Mouse (Mus musculus): ENCODE measurements around the gene Plxdc1. TPM values are rescaled to one million over a fixed set of nuclear protein-coding genes. Genes with fewer than 3 reads are reported as not detected.

The Plxdc1 gene
- total RNA-seq (2022), result 10 to 100 TPM; 18.0 to 21.1 (median 19.8) TPM

DNA sequence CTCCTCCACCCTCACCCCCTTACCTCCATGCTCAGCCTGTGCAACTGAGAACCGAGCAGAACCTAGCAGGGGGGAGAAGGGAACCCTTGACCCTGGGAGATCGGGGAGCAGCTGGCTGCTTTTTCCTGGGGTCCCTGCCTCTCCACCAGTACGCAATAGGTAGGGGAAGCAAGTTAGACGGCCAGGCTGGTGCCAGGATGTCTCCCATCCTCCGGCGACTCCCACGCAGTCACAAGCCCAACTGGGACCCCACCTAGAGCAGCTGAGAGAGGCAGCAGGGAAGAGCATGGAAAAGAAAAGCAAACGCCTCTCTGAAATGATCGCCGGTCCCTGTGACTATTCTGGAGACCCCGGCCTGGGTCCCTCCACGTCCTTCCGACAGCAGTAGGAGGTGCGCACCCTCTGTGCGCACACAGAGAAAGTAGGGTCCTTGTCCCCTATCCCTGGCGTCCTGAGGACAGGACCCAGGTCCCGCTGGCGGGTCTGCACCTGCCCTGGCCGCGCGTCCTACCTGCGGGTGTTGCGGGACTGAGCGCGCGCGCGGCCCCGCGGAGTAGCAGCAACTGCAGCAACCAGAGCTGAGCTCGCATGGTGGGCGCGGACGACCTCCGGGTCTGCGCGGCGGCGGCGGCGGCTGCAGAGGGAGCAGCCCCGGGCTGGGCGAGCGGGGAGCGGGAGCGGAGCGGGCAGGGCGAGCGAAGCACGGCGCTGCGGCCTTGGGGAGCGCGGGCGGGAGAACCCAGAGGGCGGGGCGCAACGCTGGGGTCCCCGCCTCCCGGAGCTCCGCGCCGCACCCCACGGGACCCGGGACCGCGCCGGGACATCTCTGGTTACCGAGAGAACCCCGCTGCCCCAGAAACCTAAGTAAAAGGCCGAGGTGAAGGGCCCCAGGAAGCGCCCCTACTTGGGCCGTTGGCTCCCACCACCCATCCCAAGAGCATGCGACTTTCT, at the start of gene Plxdc1:
TSS of gene Plxdc1 (minus strand) at position 718 of the 951 bp plus-strand sequence.
- no peak for DNase-seq (ENCODE audit: low spot score in 2 of 2)

DNA sequence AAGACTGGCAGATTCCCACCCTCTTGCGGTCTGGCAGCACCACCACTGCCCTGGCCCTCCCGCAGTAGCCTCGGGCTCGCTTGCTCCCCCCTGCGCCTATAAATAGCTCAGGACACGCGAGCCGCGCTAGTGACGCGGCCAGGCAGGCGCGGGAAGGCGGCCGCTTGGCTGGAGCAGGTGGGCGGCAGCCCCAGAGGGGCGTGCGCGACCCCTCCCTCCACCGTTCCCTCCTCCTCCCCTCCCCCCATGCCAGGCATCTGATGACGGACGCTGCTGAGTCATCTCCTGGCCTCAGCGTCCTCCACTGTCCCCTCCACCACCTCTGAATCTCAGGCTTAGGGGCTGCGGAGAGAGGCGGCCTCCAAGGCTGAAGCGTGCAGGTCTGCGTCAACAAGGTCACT, 49.7 kb upstream of the Plxdc1 start:
- peak in 1 of 2 experiments; percentile 36 for DNase-seq (ENCODE audit: low spot score in 2 of 2)

DNA sequence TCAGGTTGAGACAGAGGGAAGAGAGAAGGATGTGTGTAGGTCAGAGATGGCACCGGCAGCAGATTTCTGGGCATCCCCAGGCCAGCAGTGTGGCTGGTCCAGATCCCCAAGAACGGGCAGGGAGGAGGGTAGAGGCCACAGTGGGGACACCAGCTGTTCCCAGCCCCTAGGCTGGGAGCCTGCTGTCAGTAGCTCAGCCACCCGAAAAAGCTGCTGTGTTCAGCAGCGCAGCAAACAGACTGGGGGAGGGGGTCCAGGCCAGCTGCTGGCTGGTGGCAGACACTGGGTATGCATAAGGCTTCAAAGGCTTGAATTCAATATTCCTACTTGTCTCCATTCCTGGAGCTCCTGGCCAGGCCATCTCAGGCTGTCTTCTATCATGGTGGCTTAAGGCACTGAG, 48.6 kb upstream of the Plxdc1 start:
- DNase-seq (ENCODE audit: low spot score in 2 of 2), result no peak

DNA sequence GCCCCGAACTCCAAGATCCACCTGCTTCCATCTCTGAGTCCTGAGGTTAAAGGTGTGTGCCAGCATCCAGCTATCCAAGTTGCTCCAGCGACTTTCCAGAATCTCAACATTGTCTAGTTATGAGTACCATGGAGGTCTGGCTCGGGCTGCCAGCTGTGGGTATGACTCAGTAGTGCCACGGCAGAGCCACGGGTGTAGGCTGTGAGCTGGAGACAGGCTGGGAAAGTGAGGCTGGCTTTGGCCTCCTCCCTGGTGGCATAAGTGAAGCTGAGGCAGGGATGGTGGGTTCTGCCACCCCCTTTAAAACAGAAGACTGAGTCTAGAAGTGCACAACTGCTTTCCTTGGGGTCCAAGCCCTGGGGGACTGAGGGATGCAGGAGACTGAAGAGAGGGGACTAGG, 47.8 kb upstream of the Plxdc1 start:
- DNase-seq (ENCODE audit: low spot score in 2 of 2), result no peak

DNA sequence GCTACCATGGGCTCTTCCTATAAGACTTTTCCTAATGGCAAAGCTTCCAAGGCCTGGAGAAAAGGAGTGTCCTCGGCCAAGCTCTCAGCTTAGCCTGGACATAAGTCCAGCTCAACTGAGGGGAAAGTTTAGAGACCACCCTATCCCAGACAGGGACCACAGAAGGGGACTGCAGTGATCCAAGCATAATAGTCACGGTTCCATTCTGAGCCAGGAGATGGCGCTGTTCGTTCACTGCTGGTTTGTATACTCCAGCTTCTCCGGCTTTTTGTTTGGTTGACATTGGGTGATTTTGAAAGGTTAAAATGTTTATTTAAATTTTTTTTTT, 45.2 kb upstream of the Plxdc1 start:
- peak in 1 of 2 experiments; percentile 87 for DNase-seq (ENCODE audit: low spot score in 2 of 2)

DNA sequence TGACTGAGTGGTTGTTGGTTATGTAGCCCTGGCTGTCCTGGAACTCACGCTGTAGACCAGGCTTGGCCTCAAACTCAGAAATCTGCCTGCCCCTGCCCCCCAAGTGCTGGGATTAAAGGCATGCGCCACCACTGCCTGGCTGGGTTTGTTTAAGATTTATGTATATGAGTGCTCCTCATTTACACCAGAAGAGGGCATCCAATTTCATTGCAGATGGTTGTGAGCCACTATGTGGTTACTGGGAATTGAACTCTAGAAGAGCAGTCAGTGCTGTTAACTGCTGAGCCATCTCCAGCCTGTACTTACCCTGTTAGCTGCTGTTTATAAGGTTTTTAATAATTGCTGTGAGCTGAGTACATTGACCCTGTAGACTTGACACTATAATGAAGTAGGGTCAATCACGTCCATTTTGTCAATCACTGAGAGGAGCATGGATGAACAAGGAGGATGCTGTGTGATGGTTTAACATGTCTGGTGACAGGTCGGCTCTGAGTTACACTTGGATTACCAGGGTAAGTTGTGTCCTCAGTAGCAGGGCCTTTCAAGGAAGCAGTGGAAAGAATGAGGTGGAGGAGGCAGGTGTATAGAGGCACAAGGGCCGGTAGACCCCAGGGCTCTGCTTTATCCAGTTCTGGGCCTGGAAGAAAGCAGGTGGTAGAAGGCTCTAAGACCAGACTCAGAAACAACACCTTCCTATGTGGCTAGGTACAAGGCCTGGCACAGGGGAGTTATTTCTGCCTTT, 44.6 kb upstream of the Plxdc1 start:
- no peak for DNase-seq (ENCODE audit: low spot score in 2 of 2)

DNA sequence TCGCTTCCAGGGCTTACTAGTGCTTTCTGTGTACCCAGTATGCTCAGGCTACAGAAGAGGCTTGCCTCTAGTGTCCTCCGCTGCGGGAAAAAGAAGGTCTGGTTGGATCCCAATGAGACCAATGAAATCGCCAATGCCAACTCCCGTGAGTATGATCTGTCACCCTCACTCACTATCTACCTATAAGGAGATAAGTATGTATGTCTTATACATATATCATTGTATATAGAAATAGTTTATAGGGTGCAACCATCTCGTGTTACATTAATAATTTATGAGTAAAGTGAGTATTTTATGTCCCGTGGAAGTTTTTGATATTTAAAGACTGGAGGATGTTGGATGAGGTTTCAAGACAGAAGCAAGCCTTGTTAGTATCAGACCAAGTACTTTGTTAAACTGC, 41.5 kb upstream of the Plxdc1 start:
- DNase-seq (ENCODE audit: low spot score in 2 of 2), result no peak

DNA sequence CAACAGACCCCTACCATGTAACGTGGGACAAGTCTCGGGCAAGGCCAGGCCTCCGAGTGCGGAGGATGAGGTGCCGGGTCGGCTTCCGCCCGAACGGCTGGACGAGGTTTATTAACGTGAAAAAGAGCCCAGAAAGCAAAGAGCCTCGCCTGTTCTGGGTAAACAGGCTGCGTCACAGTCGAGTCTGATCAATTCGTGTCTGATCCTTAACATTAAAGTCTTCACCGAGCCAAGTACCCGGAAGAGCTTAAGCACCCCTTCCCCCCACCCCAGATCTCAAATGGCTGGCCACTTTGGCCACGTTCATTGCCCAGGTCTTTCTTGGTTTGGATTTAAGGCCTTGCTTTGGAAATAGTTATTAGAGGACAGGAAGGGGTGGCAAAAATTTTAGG, 41.0 kb upstream of the Plxdc1 start:
- no peak for DNase-seq (ENCODE audit: low spot score in 2 of 2)

DNA sequence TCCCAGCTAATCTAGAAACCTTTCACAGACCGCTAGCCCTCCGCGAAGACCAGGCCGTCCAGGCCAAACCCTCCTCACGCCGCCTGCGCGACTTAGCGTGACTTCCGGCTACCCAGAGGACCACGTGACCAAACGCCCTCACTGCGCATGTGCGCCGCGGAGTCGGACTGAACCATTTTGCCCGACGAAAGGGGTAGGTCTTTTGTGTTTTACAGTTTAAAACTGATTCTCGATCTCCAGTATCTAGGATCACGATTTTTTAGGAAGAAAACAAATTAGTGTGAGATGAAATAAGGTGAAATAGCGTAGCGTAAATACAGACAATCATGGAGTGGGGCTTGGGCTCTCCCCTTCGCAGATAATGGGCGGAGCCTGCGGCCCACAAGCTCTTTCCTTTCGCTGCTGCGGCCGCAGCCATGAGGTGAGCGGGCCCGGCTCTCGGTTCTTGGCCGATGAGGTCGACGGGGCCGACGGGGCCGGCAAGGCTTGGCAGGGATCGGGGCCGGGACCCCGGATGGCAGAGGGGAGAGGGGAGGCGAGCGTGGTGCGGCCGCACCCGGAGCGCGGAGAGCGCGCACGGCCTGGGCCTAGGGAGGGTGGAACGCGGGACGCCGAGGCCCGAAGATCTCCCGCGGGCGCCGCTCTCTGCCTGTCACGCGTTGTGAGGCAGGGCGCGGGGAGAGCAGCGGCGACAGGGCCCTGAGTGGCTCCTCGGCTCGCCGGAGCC, 40.5 kb upstream of the Plxdc1 start, which contains the start of gene Rpl19:
TSS of gene Rpl19 (plus strand) at position 141 of the 727 bp plus-strand sequence.
- DNase-seq (ENCODE audit: low spot score in 2 of 2), result peak; percentile 89 to 94

DNA sequence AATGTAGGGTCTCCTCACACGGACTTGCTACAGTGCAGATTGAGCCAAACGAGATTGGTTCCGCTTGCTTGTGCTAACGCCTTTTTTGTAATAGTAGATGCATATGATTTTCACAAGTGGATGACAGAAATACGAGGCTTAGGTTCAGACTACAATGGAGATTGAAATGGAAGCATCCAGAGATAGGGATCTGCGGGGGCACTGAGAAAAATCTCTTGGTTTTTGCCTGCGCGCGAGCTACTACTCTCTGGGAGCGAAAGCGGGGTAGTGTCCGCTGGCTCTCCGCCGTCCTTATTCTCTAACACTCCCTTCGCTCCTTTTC, 40.0 kb upstream of the Plxdc1 start:
- no peak for DNase-seq (ENCODE audit: low spot score in 2 of 2)

DNA sequence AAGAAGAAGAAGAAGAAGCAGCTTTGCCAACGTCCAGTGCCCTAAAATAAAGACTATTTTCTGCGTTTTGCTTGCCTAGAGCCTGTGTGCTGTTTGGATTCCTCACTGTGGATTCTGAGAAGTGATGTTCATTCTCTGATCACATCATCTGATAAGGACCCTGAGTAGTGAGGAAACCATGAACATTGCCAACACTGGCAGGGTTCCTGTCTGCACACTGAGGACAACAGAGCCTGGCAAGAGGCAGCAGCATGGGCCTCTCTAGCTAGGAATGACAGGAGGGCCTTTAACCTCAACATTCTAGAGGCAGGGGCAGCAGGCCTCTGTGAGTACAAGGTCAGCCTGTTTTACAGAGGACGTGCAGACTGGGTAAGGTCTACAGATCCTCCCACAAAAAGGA, 38.3 kb upstream of the Plxdc1 start:
- no peak for DNase-seq (ENCODE audit: low spot score in 2 of 2)

DNA sequence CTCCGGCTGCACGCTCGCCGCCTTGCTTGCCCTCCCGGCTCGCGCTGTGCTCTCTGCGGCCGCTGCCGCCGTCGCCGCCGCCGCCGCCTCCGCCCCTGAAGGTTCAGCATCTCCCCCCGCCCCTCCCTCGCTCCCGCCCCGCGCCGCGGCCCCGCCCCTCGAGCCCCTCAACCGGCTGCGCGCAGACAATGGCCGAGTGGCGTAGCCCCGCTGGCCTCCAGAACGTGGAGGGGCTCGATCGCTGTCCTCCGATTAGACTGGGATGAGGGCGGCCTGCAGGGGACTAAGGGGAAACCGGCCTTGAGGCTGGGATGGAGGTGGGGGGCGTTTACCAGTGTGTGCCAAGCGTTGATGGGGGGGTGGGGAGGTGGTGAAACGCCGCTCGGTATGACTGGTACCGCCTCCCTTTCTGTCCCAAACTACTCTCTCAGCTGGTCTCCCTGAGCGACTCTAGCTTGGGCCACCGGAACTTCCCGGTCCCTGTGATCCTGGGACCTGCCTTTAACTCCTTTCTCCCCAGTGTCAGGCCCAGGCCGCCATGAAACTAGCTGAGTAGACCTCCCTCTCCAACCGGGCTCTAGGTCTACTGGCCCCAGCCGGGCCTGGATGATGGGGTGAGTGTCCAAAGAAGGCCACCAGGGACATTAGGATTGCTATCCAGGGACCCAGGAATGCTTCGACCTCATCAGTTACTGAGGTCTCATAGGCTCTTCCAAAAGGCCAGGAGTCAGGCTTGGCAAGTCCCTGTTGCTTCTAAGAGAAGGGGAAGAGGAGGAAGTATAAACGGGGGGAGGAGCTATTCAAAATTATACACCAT, 36.5 kb upstream of the Plxdc1 start, which contains the start of gene Cacnb1:
TSS of gene Cacnb1 (minus strand) at position 480 of the 817 bp plus-strand sequence.
- DNase-seq (ENCODE audit: low spot score in 2 of 2), result no peak

DNA sequence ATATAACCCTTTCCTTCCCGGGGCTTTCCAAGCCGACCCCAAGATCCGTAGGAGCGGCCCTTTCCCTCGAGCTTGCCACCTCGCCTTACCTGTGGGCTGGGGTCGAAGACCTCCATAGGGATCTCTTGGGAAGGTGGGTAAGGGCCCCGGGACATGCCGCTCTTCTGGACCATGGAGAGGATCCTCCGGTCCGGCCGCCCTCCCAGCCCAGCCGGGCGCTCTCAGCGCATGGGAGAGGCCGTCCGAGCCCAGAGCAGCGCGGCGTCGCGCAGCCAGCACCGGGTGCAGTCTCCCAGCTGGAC, 36.0 kb upstream of the Plxdc1 start:
- DNase-seq (ENCODE audit: low spot score in 2 of 2), result no peak

DNA sequence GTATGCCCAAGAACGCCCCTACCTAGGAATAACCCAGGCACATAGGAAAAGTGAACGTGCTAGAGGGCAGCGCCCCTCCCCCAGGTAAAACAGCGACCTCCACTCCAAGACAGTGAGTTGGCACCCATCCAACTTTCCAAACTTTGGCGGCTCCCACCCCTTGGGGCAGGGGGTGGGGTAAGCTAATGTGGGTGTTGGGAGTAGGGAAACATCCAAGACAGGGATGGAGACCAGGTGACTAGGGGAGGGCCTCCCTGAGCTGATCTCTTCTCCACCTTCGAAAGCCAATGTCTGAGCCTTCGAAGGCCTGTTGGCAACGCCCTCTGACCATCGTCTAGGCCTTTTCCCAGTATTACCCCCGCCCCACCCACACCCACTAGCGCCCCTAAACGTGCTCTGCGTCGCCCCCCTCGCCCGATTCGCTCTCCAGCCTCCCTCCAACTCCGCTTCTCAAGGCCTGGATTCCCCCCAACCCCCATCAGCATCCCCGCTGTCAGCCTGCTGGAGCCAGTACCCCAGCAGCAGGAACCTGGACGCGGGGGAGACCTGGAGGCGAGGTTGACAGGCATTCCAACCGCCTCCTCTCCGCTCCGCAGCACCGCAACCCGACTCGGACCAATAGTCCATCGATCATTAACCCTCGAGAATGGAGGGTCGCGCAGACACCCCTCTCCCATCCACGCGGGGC, 35.5 kb upstream of the Plxdc1 start:
- no peak for DNase-seq (ENCODE audit: low spot score in 2 of 2)

DNA sequence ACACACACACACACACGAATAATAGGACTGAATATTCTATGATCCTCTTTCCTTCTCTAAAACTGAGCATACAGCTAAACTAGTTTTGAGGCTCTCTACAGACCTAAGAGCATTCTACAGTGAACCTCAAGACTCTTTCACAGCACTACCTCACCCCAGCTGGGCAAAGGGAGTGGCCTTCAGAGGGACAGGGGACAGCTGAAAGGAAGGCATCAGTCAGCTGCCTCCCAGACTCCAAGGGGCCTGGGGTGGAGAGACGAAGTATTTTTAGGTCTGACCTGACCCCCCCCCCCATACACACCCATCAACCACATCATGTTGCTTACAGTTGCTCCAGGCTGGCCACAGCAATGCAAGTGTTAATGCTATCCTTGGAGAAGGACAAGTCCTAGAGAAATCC, 34.9 kb upstream of the Plxdc1 start:
- DNase-seq (ENCODE audit: low spot score in 2 of 2), result no peak

DNA sequence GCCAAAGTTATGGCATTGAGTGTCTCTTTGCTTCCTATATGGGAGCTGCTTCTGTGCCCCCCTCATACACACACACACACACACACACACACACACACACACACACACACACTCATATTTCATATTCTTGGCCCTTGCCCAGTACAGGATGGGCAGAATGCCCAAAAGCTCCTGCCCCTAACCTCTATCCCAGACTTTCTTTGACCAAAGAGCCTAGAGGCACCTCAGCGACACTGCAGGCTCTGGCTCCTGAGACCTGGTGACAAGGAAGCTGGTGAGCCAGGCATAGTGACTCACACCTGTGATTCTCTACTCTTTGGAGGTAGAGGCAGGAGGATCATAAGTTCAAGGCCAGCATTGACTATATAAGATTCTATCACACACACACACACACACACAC, 34.5 kb upstream of the Plxdc1 start:
- no peak for DNase-seq (ENCODE audit: low spot score in 2 of 2)

DNA sequence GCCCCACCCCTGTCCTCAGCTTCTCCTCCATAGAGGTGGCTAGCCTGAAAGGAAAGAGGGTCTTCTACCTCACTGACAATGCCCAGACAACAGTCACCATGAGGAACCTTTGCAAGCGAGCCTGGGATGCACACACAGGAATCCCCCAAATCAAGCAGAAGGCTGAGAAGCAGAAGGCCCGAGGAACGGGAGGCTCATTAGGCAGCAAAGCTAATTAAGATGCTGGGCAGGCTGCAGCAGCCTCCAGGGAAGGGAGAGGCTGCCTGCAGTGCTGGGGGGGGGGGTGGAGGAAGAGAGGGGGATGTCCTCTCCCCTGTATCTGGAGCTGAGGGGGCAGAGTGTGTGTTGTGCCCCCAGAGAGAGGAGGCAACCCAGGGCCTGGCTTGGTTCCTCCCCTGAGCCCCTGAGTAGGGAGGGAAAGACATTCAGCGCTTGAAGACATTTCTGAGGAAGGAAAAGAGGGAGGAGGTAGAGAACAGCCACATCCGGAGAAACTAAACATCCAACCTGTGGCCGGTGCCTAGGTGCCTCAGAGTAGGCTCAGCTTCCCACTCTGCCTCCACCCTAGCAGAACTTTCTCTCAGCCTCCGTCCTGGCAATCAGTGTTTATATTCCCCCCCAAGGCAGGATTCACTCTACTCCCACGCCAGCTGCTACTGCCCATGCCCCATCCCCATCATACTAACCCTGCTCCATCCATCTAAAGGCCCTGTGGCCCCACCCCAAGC, 33.8 kb upstream of the Plxdc1 start:
- DNase-seq (ENCODE audit: low spot score in 2 of 2), result peak in 1 of 2 experiments; percentile 48

DNA sequence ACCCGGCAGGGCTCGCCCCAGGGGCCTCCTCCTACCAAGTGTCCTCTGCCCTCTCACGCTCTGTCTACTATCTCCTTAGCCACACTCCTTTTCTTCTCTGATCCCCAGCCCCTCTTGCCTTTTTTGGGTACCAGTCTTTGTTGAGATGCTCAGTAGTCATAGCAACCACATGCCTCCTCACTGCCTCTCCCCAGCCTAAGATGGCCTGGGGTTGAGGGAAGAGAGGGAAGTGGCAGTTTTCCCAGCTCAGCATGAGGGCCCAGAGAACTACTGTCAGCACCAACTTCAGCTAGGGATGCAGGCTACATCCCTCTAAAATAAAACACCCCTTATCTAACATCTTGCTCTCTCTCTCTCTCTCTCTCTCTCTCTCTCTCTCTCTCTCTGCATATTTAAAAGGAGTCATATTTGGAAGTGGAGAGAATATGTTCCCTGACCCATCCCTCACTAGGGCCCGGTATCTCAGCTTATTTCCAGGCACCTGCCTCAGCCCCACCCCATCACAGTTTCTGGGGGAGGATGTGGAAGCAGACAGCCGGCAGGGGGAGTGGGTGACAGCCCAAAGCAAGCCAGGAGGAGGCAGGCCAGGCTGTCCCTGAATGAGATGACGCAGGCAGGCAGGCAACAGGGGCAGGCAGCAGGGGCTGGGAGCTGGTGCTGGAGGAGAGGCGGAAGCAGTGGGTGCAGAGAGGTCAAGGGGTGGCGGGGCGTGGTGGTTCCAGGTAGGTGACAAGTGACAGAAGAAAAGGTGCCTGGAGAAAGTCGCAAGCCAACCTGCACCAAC, 32.8 kb upstream of the Plxdc1 start:
- peak; percentile 73 to 80 for DNase-seq (ENCODE audit: low spot score in 2 of 2)

DNA sequence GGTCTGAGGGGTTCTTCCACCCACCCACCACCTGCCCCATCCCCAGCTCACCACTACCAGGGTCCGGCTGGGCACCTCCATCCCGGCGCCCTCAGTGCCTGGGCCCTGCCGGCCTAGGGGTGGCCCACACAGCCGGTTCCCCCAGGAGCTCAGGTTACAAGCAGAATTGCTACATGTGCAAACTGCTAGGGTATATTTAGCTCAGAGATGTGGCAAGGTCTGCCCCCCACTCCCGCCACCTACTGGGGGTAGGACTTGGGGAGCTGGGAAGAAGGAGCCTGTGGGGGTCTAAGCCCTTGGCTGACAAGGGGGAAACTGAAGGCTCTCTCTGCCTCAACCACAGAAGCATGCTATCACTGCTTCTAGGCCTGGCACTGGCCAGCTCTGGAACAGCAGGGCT, 32.0 kb upstream of the Plxdc1 start:
- DNase-seq (ENCODE audit: low spot score in 2 of 2), result no peak

Data from layer of hippocampus, adult 8-10 months (tissue).